Mouse (Mus musculus) adipose tissue, adult 10 weeks (tissue): ENCODE results near the gene Ccdc155. TPM values are rescaled to one million over a fixed set of nuclear protein-coding genes. Genes with fewer than 3 reads are reported as not detected.

ENCODE experiments used
- polyA plus RNA-seq: library from polyadenylated mRNA; stranded (reverse); fragments of 350-450 nt; fragmentation: Illumina TruSeq; extraction: RNeasy Lipid Tissue Mini Kit (QIAGEN cat#74804); gene quantifications from one replicate; pipeline ENCODE4 v1.2.3, GENCODE M21; 2014; ENCODE audit warnings: low read depth, low replicate concordance

Gene Ccdc155
- 1.5 TPM for polyA plus RNA-seq

DNA sequence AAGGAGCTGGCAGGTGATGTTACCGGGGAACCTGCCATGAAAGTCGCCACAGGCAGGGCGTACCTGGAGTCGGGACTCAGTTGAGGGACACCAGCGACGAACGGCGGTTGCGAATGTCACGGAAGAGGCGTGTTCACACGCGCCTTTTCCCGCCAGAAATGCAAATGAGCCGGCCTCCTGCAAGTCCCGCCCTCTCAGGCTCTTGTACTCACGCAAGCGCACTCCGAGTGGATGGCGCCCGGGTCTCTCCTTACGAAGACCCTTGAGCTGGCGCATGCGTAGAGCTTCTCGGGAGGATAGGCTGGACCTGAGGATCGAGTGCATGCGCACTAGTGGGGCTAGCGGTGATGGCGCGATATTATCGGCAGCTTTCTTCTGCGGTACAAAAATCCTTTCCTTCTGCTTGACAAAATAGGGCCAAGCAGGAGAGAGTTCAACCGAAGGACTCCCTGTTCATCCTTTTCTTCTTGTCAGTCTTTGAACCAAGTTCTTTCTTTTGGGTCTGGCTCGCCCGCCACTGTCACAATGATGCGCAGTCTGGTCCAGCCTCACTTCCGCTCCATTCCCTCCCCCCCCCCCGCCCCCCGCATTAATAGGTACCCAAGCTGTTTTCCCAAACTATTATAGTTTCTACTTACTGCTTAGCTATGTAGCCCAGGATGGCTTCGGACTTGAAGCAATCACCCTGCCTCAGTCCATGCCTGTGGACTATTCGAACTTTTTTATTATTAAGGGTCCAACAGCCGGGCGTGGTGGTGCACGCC is at the start of gene Ccdc155:
Ccdc155 (minus strand) TSS at position 513 of the 764 bp plus-strand sequence.

DNA sequence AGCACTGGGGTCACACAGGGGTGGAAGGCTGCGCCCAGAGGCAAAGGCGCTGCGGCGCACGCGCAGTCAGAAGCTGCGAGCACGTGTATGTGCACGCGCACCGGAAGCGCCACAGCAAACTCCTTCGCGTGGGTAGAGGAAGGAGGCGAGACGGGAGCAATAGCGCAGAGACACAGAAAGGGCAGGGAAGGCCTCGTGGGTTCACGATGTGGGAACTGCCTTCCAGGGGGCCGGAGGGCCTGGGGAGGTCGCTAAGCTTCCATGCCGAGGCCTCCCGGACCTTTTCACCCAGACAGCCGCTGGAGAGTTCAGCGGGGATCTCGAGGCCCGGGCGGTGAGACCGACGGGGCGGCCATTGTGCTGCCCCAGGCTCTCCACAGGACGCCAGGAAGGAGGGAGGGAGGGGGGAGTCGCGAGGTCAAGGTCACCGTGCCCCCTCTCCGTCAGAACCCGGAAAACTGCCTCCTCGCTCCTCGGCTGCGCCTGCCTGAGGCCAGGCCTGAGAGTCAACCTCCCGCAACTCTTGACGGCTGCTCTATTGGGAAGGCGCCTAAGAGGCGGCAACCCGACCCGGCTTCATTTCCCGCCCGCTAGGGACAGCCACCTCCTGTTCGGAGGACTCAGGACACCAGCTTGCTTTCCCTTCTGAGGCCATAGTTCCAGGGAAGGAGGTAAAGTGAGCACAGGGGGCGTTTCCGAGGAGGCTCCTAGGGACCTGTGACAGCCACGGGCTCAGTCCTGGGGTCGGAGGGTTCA is 36.1 kb upstream of the Ccdc155 start, which contains the start of gene Slc6a16:
Slc6a16 (plus strand) TSS at position 453 of the 756 bp plus-strand sequence.

DNA sequence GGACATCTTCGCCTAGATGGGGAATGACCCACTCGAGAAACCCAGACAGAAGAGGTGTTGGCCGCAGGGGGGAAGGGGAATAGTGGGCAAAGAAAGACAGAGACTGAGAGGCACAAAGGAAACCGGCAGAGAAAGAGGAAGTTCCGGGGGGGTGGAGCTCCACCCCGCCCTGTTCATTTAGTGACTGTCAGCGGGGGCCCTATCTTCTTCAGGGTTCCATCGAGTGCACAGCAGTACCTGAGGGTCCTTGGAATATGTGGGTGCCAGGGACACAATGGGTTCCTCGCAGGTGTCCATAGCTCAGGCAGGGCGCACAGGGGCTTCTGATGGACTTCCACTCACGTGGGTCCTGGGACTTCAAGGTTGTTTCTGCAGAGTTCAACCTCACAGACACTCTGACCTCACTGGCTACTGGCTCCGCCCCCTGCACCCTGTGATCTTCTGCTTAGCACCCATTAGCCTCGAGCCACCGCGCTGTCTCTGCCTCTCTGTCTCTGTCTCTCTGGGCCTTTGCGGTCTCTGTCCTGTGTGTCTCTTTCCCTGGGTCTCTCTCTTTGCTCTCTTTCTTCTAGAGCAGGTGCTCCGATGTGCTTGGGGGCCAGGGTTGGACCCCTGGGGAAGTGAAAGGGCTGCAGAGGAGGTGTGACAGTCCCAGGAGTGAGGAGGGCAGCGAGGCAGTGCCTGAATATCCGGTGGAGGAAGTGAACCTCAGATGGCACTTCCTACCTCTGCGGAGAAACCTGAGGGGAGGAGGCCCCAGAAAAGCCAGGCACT is 34.2 kb upstream of the Ccdc155 start, which contains the start of gene Cd37:
Cd37 (minus strand) TSS at position 393 of the 774 bp plus-strand sequence.

DNA sequence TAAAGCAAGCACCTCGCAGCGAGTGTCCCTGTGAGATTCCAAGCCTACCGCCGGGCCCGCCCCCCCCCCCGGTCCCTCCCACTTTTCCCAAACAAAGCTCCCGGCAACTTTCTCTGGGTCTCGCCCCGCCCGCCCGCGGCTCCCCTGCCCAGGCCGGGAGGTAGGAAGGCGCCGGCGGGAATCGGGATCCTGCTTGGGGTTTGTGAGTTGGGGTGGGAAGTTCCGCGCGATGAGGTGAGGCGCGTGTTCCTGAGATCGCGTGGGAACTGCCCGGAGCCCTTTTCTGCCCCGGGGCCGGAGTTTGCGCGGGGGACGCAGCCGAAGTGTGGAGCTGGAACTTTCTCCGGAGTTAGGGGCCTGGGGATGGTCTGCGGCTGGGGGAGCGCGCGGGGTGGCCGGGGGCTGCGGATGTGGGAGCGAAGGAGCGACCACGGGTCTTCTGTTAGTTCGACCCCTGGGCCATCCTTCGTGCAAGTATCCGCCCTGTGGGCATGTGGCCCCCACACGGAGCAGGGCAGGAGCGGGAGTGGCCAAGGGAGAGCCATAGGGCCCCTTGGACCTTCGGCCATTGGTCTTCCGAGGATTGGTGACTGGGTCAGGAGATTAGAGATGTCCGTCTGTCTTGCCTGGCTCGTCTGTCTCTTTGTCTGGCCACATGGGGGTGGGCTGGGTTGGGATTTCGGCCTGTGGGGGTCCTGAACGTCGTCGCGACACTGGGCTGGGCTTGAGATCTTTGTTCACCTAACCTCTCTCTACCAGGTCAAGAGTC is 11.2 kb upstream of the Ccdc155 start, which contains the start of gene Tead2:
Tead2 (plus strand) TSS at position 81 of the 769 bp plus-strand sequence.

DNA sequence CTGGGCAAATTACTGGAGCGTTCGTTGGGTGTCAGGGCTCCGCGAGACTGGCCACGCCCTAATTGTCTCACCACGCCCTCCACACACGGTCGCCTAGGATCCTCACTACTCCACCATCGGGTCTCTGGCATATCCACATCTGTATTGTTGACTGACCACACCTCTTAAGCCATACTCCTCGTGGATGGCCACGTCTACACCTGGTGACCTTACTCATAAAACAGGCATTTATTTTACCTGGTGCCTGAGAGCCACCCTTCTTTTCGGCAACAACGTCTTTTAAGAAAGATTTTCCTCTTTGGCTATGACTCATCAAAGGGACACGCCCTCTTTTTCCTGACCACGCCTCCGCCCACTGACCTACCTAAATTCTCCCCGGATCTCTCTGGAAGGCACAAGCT is 7.2 kb upstream of the Ccdc155 start, which contains the start of gene Dkkl1:
Dkkl1 (minus strand) TSS at position 297 of the 401 bp plus-strand sequence.

DNA sequence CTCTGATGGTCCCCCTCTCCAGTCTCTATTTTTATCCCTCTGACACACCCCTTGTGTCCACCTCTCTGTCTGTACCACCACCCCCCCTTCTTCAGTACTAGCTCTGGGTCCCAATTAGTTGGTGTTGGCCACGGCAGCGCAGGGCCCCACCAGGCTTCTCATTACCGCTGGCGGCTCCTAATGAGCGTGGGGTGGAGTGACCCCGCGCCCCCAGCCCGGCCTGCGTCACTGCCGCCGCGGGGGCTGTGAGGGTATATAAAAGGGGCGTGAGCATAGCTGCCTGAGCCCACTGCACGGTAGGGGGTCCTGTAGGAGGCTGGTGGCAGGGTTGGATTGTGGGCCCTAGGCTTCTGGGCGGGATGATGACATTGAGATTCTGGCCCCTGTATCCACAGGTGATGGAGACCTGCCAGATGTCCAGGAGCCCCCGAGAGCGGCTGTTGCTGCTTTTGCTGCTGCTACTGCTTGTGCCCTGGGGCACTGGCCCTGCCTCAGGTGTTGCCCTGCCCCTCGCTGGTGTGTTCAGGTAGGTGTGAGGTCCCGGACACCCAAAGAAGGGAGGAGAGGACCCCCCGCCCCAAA is 23.7 kb downstream of the Ccdc155 start, which contains the start of gene Pth2:
Pth2 (plus strand) TSS at position 100 of the 582 bp plus-strand sequence.

DNA sequence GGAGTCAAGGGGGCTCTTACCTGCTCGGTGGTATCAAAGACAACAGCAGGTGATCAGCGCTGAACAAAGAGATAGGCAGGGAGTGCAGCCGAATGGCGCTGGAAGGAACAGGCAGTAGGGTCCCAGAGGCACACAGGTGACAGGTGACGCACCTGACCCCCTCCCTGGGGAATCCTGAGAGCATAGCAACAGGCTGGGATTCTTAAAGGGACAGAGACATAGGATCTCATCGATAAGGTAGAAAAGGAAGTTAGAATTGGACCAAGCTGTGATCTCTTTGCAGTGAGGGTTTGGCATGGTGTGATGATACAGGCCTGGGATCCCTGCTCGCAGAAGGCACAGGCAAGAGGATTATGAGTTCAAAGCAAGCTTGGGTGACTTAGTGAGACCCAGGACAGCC is 25.2 kb downstream of the Ccdc155 start, which contains the start of gene Gfy:
Gfy (minus strand) TSS at position 101 of the 400 bp plus-strand sequence.

DNA sequence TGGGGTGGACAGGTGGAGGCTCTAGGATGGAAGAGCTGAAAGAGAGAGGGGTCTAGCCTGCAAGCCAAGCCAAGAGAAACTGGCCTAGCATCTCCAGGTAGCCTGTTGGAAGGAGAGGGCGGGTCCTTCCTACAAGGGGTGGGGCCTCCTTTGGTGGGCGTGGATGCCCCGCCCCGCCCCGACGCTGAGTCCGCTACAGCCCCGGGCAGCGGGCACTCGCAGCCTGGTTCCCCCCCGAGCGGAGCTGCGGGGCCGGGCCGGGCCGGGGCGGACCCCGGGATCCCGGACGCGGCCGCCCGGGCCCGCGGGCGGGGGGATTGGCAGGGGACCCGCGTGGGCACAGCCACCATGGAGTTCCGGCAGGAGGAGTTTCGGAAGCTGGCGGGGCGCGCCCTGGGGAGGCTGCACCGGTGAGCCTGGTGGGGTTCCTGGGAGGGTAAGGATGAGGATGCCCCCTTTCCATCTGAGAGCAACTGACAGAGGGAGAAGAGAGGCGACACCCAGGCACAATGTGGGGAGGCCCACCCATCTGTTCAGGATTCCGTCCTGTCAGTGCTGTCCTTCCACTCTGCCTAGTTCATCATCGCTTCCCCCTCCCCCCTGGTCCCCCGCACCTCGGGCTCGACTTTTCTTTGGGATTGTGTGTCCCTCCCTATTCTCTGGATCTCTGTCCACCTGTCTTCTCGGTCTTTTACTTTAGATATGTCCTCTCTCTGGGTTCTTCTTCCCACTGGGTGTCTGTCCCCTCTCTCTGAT is 40.8 kb downstream of the Ccdc155 start, which contains the start of gene Slc17a7:
Slc17a7 (plus strand) TSS at position 215 of the 756 bp plus-strand sequence.

DNA sequence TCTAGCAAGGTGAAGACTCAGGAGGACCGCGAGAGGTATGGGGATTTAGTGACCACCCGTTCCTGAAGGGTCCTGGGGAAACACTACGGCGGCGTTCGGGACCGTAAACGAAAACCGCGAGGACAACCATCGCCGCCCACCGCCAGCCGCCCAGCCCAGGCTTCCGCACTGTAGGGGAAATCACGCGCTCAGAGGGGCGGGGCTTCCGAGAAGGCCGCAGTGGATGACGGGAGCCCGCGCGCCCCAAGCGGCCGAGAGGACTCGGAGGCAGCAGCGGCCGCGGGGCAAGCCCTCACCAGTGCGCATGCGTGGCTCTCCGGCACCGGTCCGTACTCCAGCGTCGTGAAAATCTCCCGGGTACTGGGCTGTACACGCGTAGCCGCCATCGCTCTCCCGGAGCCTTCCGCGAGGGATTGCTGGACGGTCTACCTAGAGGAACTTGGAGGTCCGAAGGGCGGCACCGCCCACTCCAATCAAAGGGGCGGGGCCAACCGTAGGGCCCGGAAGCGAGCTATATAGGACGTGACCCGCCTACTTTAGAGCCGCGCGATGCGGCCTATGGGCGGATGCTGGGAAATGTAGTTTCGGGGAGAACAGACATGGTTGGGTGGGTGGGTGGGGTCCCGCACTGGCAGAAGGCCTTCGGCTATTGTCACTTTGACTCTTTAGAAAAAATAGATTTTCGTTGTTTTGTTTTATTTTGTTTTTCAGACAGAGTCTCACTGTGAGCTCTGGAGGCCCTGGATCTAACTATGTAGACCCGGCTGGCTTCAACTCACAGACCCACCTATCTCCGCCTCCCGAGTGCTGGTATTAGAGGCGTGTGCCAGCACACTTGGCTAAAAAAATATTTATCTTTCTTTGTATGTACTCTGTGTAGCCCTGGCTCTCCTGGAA is 50.3 kb downstream of the Ccdc155 start, which contains the start of the genes Pih1d1 and Aldh16a1:
Pih1d1 (plus strand) TSS at position 208 of the 897 bp plus-strand sequence.
Aldh16a1 (minus strand) TSS at position 489 of the 897 bp plus-strand sequence.

DNA sequence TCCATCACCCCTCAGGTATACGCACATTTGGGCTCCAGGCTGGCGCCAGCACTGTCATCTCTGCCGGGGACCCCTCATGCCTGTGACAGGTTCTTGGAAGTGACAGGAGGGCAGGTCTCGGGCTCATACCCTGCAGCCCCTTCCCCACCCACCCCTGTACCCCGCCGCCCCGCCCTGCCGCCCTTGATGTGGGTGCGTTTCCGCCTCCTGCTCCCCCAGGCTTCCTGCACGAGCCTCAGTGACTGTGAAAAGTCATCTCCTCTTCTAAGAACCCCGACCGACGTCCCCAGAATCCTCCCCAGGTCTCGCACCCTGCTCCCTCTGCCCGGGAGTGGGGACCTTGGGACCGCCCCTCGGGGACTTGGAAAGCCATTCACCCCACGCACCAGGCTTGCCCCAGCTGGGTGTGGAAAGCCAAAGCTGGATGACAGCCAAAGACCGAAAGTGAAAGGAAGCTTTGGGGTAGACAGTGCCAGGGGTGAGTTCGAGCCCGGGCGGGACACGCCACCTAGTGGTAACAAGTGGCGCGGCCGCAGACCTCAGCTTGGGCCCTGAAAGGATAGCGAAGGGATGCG is 68.6 kb downstream of the Ccdc155 start, which contains the start of the genes Gm45713 and Flt3l:
Gm45713 (minus strand) TSS at position 239 of the 575 bp plus-strand sequence.
Flt3l (minus strand) TSS at position 440 of the 575 bp plus-strand sequence.

Other genes with a start within 250 kb of the Ccdc155 start
- gene Cpt1c, start 230.0 kb downstream of the Ccdc155 start, polyA plus RNA-seq = 8.7 TPM
- 132 TPM for gene Prmt1, start 218.3 kb downstream of the Ccdc155 start, polyA plus RNA-seq
- 87.2 TPM for gene Irf3, start 207.2 kb downstream of the Ccdc155 start, polyA plus RNA-seq
- 18.5 TPM for gene Bcl2l12, start 206.2 kb downstream of the Ccdc155 start, polyA plus RNA-seq
- gene Scaf1, start 188.5 kb downstream of the Ccdc155 start, polyA plus RNA-seq = 57.7 TPM
- 131 TPM for gene Rras, start 186.9 kb downstream of the Ccdc155 start, polyA plus RNA-seq
- gene Prr12, start 152.0 kb downstream of the Ccdc155 start, polyA plus RNA-seq = 15.7 TPM
- 43.3 TPM for gene Nosip, start 142.5 kb downstream of the Ccdc155 start, polyA plus RNA-seq
- 40.3 TPM for gene Prrg2, start 142.2 kb downstream of the Ccdc155 start, polyA plus RNA-seq
- gene Rcn3, start 112.7 kb downstream of the Ccdc155 start, polyA plus RNA-seq = 67.3 TPM
- gene Fcgrt, start 101.0 kb downstream of the Ccdc155 start, polyA plus RNA-seq = 149 TPM
- 1,035 TPM for gene Rps11, start 80.5 kb downstream of the Ccdc155 start, polyA plus RNA-seq
- gene Rpl13a, start 76.1 kb downstream of the Ccdc155 start, polyA plus RNA-seq = 2,139 TPM
- not detected for gene Gm45713, start 68.7 kb downstream of the Ccdc155 start, polyA plus RNA-seq
- gene Flt3l, start 68.5 kb downstream of the Ccdc155 start, polyA plus RNA-seq = 23.0 TPM
- 44.6 TPM for gene Pih1d1, start 50.6 kb downstream of the Ccdc155 start, polyA plus RNA-seq
- gene Aldh16a1, start 50.3 kb downstream of the Ccdc155 start, polyA plus RNA-seq = 22.5 TPM
- 0.97 TPM for gene Slc17a7, start 40.9 kb downstream of the Ccdc155 start, polyA plus RNA-seq
- gene Gfy, start 25.3 kb downstream of the Ccdc155 start, polyA plus RNA-seq = not detected
- not detected for gene Pth2, start 23.9 kb downstream of the Ccdc155 start, polyA plus RNA-seq
- 37.0 TPM for gene Dkkl1, start 7.3 kb upstream of the Ccdc155 start, polyA plus RNA-seq
- gene Tead2, start 10.9 kb upstream of the Ccdc155 start, polyA plus RNA-seq = 17.0 TPM
- gene Cd37, start 34.2 kb upstream of the Ccdc155 start, polyA plus RNA-seq = 13.6 TPM
- gene Slc6a16, start 36.2 kb upstream of the Ccdc155 start, polyA plus RNA-seq = 1.4 TPM
- gene Slc6a21, start 72.6 kb upstream of the Ccdc155 start, polyA plus RNA-seq = 9.4 TPM
- 41.0 TPM for gene Trpm4, start 128.9 kb upstream of the Ccdc155 start, polyA plus RNA-seq
- 0.65 TPM for gene Hrc, start 130.4 kb upstream of the Ccdc155 start, polyA plus RNA-seq
- gene Ppfia3, start 162.1 kb upstream of the Ccdc155 start, polyA plus RNA-seq = 3.5 TPM
- gene Lin7b, start 165.7 kb upstream of the Ccdc155 start, polyA plus RNA-seq = 5.1 TPM
- 288 TPM for gene Snrnp70, start 190.8 kb upstream of the Ccdc155 start, polyA plus RNA-seq
- gene Kcna7, start 200.8 kb upstream of the Ccdc155 start, polyA plus RNA-seq = not detected
- gene Ntf5, start 208.8 kb upstream of the Ccdc155 start, polyA plus RNA-seq = 2.6 TPM
- gene Lhb, start 215.9 kb upstream of the Ccdc155 start, polyA plus RNA-seq = 1.4 TPM
- 41.6 TPM for gene Gys1, start 230.0 kb upstream of the Ccdc155 start, polyA plus RNA-seq
- gene Ruvbl2, start 233.2 kb upstream of the Ccdc155 start, polyA plus RNA-seq = 33.5 TPM